Mouse (Mus musculus) kidney, embryonic 16.5 days (tissue): ENCODE results near the gene Tmem19. TPM values are rescaled to one million over a fixed set of nuclear protein-coding genes. Genes with fewer than 3 reads are reported as not detected.
"Not testable (repeated sequence)": the region's sequence is repeated elsewhere in the genome, so short reads cannot be mapped to it uniquely, and the experiment has no call there.

Experiments used
- ATAC-seq: fragments of 200-750 bp; cut with Nextera tagmentation; 2 replicates; pipeline ENCODE4 v1.8.0; 2017; ENCODE audit warnings: moderate TSS enrichment; ENCODE audit not compliant: low FRiP score, low TSS enrichment
- H3K27ac ChIP-seq: fragments of 300-500 bp; sonication (generic); 2 replicates; pipeline ENCODE4 v1.5.1; 2014; ENCODE audit warnings: low read length
- H3K27me3 ChIP-seq: fragments of 300-500 bp; sonication (generic); 2 replicates; pipeline ENCODE4 v1.6.1; 2014; ENCODE audit warnings: low read length, control low read depth, mixed read lengths; ENCODE audit not compliant: insufficient read depth
- H3K36me3 ChIP-seq: fragments of 300-500 bp; sonication (generic); 2 replicates; pipeline ENCODE4 v1.6.1; 2014; ENCODE audit warnings: low read length, control low read depth, mixed read lengths; ENCODE audit not compliant: insufficient read depth
- H3K4me1 ChIP-seq: fragments of 300-500 bp; sonication (generic); 2 replicates; pipeline ENCODE4 v1.6.1; 2014; ENCODE audit warnings: low read length, control low read depth, mixed read lengths; ENCODE audit not compliant: insufficient read depth
- H3K4me2 ChIP-seq: fragments of 300-500 bp; sonication (generic); replicated peaks from 2 replicates; pipeline ENCODE4 v1.6.1; 2014; ENCODE audit warnings: low read depth, low read length
- H3K4me3 ChIP-seq: fragments of 300-500 bp; sonication (generic); 2 replicates; pipeline ENCODE4 v1.5.1; 2014; ENCODE audit warnings: mild to moderate bottlenecking, low read length
- H3K9ac ChIP-seq: fragments of 300-500 bp; sonication (generic); replicated peaks from 2 replicates; pipeline ENCODE4 v1.6.1; 2014; ENCODE audit warnings: low read length
- H3K9me3 ChIP-seq: fragments of 300-500 bp; sonication (generic); 2 replicates; pipeline ENCODE4 v1.6.1; 2016; ENCODE audit warnings: low read length, control low read depth
- WGBS: fragments of 180-500 bp; shearing (Covaris S2); extraction: QIAGEN DNeasy Blood & Tissue Kit; methylation state at CpG from one replicate; pipeline ENCODE4 v1.1.7; 2014; 5-methylcytosine and 5-hydroxymethylcytosine counted together
- polyA plus RNA-seq: library from polyadenylated mRNA; unstranded; fragments of >200 nt; fragmentation: Nextera tagmentation; extraction: Ambion mirVana; gene quantifications from 2 replicates; pipeline ENCODE4 v1.2.1, GENCODE M21; 2015

Tmem19 gene
- polyA plus RNA-seq, 1 experiment from 2014 or later: 44.3 TPM

GRCm38 (mm10) chr10:115332420-115332952, 29.8 kb downstream of the Tmem19 start:
- no peak overlapping the region for H3K4me3 ChIP-seq
- 77% methylated on average over 8 of the region's 8 CpGs for WGBS
- H3K27ac ChIP-seq: no peak overlapping the region
- no peaks in the 10 kb centered on the region for H3K36me3 ChIP-seq
- H3K4me2 ChIP-seq: no peak overlapping the region
- H3K9ac ChIP-seq: no peak overlapping the region
- no peaks in the 10 kb centered on the region for H3K9me3 ChIP-seq
- ATAC-seq: no peak
- no peaks in the 10 kb centered on the region for H3K27me3 ChIP-seq
- no peaks in the 10 kb centered on the region for H3K4me1 ChIP-seq

GRCm38 (mm10) chr10:115329010-115329530, 33.2 kb downstream of the Tmem19 start:
- no peaks in the 10 kb centered on the region for H3K9me3 ChIP-seq
- H3K4me2 ChIP-seq: no peak overlapping the region
- ATAC-seq: no peak
- no peak overlapping the region for H3K9ac ChIP-seq
- H3K27ac ChIP-seq: no peak overlapping the region
- H3K4me1 ChIP-seq: no peaks in the 10 kb centered on the region
- H3K4me3 ChIP-seq: no peak overlapping the region
- no peaks in the 10 kb centered on the region for H3K36me3 ChIP-seq
- WGBS: 73% methylated on average over 3 of the region's 3 CpGs
- no peaks in the 10 kb centered on the region for H3K27me3 ChIP-seq

- Histone ChIP-seq H3K27ac (no peak overlapping the region), H3K36me3 (no peaks in the 10 kb centered on the region), H3K9me3 (no peaks in the 10 kb centered on the region), H3K9ac (no peak overlapping the region), H3K4me1 (no peaks in the 10 kb centered on the region), H3K4me3 (no peak overlapping the region), H3K27me3 (no peaks in the 10 kb centered on the region), H3K4me2 (no peak overlapping the region)
- no peak for ATAC-seq
- 71% methylated on average over 6 of the region's 6 CpGs for WGBS
These were observed 33.8 kb downstream of the Tmem19 start for GRCm38 (mm10) chr10:115328514-115328913.

GRCm38 (mm10) chr10:115323295-115323694, 39.0 kb downstream of the Tmem19 start:
- no peak overlapping the region for H3K27ac ChIP-seq
- H3K27me3 ChIP-seq: no peaks in the 10 kb centered on the region
- ATAC-seq: no peak
- H3K36me3 ChIP-seq: no peaks in the 10 kb centered on the region
- H3K4me1 ChIP-seq: no peaks in the 10 kb centered on the region
- H3K4me3 ChIP-seq: no peak overlapping the region
- no peak overlapping the region for H3K9ac ChIP-seq
- H3K9me3 ChIP-seq: no peaks in the 10 kb centered on the region
- WGBS: 11% methylated on average over 6 of the region's 6 CpGs
- no peak overlapping the region for H3K4me2 ChIP-seq

- Histone ChIP-seq H3K27me3 (no peaks in the 10 kb centered on the region), H3K4me1 (0 out of 2 replicates have a peak, but pooled peaks cover under 1% of the 10 kb centered on the region), H3K9me3 (no peaks in the 10 kb centered on the region), H3K27ac (no peak overlapping the region), H3K36me3 (no peaks in the 10 kb centered on the region), H3K9ac (no peak overlapping the region), H3K4me2 (no peak overlapping the region), H3K4me3 (no peak overlapping the region)
- ATAC-seq: no peak
- WGBS: 82% methylated on average over 5 of the region's 5 CpGs
These were observed 40.8 kb downstream of the Tmem19 start for GRCm38 (mm10) chr10:115321317-115322035.

- not testable (repeated sequence) for H3K9me3 ChIP-seq, H3K36me3 ChIP-seq, ATAC-seq, H3K27ac ChIP-seq, H3K4me2 ChIP-seq, H3K27me3 ChIP-seq, H3K4me3 ChIP-seq, H3K9ac ChIP-seq
- H3K4me1 ChIP-seq: peaks cover 14% of the 10 kb centered on the region
- WGBS: 56% methylated on average over 3 of the region's 3 CpGs
These were observed 43.9 kb downstream of the Tmem19 start for GRCm38 (mm10) chr10:115318388-115318787.

GRCm38 (mm10) chr10:115316313-115316712, 46.0 kb downstream of the Tmem19 start:
- 71% methylated on average over 11 of the region's 11 CpGs for WGBS
- Histone ChIP-seq H3K36me3 (no peaks in the 10 kb centered on the region), H3K4me1 (peaks cover 34% of the 10 kb centered on the region), H3K27me3 (no peaks in the 10 kb centered on the region), H3K27ac (peak overlapping the region; percentile 94), H3K9me3 (no peaks in the 10 kb centered on the region), H3K9ac (no peak overlapping the region; the same call in 1 of the 2 replicates), H3K4me2 (peak overlapping the region; percentile 73), H3K4me3 (peak overlapping the region; percentile 99)
- ATAC-seq: no peak

- WGBS: under 1% methylated on average over 41 of the region's 48 CpGs
- no peaks in the 10 kb centered on the region for H3K36me3 ChIP-seq
These were observed 46.7 kb downstream of the Tmem19 start, which contains the start of gene Rab21 for GRCm38 (mm10) chr10:115315473-115316171. TSS of gene Rab21 (minus strand) at chr10:115315594.

GRCm38 (mm10) chr10:115314582-115315452, 47.5 kb downstream of the Tmem19 start:
- peak; percentile 56 for ATAC-seq
- peak overlapping the region; percentile 94 for H3K27ac ChIP-seq
- no peaks in the 10 kb centered on the region for H3K9me3 ChIP-seq
- H3K4me2 ChIP-seq: peak overlapping the region; percentile 73
- H3K4me1 ChIP-seq: peaks cover 41% of the 10 kb centered on the region
- H3K27me3 ChIP-seq: no peaks in the 10 kb centered on the region
- H3K9ac ChIP-seq: peak overlapping the region; percentile 99
- H3K36me3 ChIP-seq: no peaks in the 10 kb centered on the region
- peak overlapping the region; percentile 99 for H3K4me3 ChIP-seq
- under 1% methylated on average over 47 of the region's 73 CpGs for WGBS

More at GRCm38 (mm10) chr10:115315473-115316171, 46.7 kb downstream of the Tmem19 start, which contains the start of gene Rab21:
- no peaks in the 10 kb centered on the region for H3K27me3 ChIP-seq
- peak within 1 kb of the TSS; percentile 99 for H3K9ac ChIP-seq
- H3K9me3 ChIP-seq: no peaks in the 10 kb centered on the region
- H3K4me1 ChIP-seq: peaks cover 41% of the 10 kb centered on the region
- H3K27ac ChIP-seq: peak within 1 kb of the TSS; percentile 94
- peak; percentile 93 for ATAC-seq
- peak within 1 kb of the TSS; percentile 99 for H3K4me3 ChIP-seq
- peak within 1 kb of the TSS; percentile 73 for H3K4me2 ChIP-seq
